Mouse (Mus musculus): ENCODE results near the gene Catsperz. TPM values are rescaled to one million over a fixed set of nuclear protein-coding genes. Genes with fewer than 3 reads are reported as not detected.
"Not testable (repeated sequence)": the region's sequence is repeated elsewhere in the genome, so short reads cannot be mapped to it uniquely, and the experiment has no call there.

The Catsperz gene
- polyA plus RNA-seq, 1 experiment = 5.2 TPM

DNA sequence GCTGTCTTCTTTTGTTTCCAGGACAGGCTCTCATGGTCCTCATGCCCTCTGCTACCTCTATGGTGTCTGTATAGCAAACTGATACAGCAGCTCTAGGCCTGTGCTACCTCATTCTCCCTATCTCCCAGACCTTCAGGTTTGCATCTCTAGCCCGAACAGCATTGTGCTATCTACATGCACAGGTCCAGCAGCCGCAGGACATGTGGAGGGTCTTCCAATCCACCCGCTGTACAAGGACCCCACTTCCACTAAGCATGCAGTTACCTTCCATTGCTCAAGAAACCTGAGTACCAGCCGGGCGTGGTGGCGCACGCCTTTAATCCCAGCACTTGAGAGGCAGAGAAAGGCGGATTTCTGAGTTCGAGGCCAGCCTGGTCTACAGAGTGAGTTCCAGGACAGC is 10.6 kb downstream of the Catsperz start:
- no peaks in the 10 kb centered on the region for H3K27me3 ChIP-seq (ENCODE audit: control insufficient read depth, insufficient read depth, low read length)
- WGBS = 98% methylated on average over 9 of the region's 9 CpGs
- DNase-seq = no peak
- H3K4me1 ChIP-seq (replicated peaks; ENCODE audit: control insufficient read depth, insufficient read depth, low read length) = peaks cover 16% of the 10 kb centered on the region
- no peak overlapping the region for H3K27ac ChIP-seq (ENCODE audit: control insufficient read depth, insufficient read depth, low read length)
- H3K4me3 ChIP-seq (ENCODE audit: control insufficient read depth, insufficient read depth, low read length) = no peak overlapping the region
- TF ChIP-seq CTCF (IDR thresholded peaks at IDR 0.05; ENCODE audit: borderline replicate concordance, control insufficient read depth, extremely low read depth, insufficient read depth, low read length, poor library complexity) (no peak), POLR2A (IDR thresholded peaks at IDR 0.05; ENCODE audit: control insufficient read depth, extremely low read depth, insufficient read depth, low read length, poor library complexity) (no peak)
- H3K36me3 ChIP-seq (ENCODE audit: control insufficient read depth, insufficient read depth, low read length) = peaks cover 4% of the 10 kb centered on the region; the same call in 1 of the 2 replicates

DNA sequence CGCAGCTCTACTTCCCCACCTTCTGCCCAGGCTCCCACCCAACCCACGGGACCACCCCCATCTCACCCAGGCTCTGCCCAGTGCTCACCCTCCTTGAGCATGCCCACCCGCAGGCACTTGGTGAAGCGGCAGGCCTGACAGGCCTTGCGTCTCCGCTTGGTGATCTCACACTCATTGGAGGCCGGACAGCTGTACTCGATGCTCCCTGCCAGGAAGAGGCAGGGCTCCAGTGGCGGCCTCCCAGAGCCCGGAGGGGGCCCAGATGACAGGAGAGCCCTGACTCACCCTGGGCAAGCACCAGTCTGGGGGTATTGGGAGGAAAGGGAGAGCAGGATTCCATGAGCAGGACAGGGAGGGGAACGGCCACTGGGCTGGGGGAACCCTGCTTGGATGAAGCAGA is 11.2 kb downstream of the Catsperz start:
- no peak overlapping the region for H3K27ac ChIP-seq (ENCODE audit: control insufficient read depth, insufficient read depth, low read length)
- TF ChIP-seq POLR2A (IDR thresholded peaks at IDR 0.05; ENCODE audit: control insufficient read depth, extremely low read depth, insufficient read depth, low read length, poor library complexity) (no peak), CTCF (IDR thresholded peaks at IDR 0.05; ENCODE audit: borderline replicate concordance, control insufficient read depth, extremely low read depth, insufficient read depth, low read length, poor library complexity) (no peak)
- H3K4me1 ChIP-seq (replicated peaks; ENCODE audit: control insufficient read depth, insufficient read depth, low read length) = peaks cover 16% of the 10 kb centered on the region
- 98% methylated on average over 11 of the region's 11 CpGs for WGBS
- H3K27me3 ChIP-seq (ENCODE audit: control insufficient read depth, insufficient read depth, low read length) = no peaks in the 10 kb centered on the region
- no peak overlapping the region for H3K4me3 ChIP-seq (ENCODE audit: control insufficient read depth, insufficient read depth, low read length)
- H3K36me3 ChIP-seq (ENCODE audit: control insufficient read depth, insufficient read depth, low read length) = peaks cover 4% of the 10 kb centered on the region; the same call in 1 of the 2 replicates
- DNase-seq = no peak

DNA sequence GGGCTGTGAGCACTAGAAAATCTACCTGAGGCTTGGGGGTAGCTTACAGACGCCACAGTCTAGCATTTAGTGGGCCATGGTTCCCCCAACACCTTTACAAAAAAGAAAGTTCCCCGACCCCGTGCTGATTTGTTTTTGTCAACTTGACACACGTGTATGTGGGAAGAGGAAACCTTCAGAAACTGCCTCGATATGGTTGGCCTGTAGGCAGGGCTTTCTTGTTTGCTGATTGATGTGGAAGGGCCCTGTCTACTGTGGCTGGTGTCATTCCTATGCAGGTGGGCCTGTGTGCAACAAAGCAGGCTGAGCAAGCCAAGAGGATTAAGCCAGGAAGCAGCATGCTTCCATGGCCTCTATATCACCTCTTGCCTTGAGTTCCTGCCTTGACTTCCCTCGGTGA is 12.1 kb downstream of the Catsperz start:
- WGBS = 21% methylated on average over 6 of the region's 6 CpGs
- no peaks in the 10 kb centered on the region for H3K27me3 ChIP-seq (ENCODE audit: control insufficient read depth, insufficient read depth, low read length)
- H3K36me3 ChIP-seq (ENCODE audit: control insufficient read depth, insufficient read depth, low read length) = peaks cover 4% of the 10 kb centered on the region; the same call in 1 of the 2 replicates
- H3K27ac ChIP-seq (ENCODE audit: control insufficient read depth, insufficient read depth, low read length) = no peak overlapping the region
- H3K4me3 ChIP-seq (ENCODE audit: control insufficient read depth, insufficient read depth, low read length) = no peak overlapping the region
- no peak for DNase-seq
- TF ChIP-seq CTCF (IDR thresholded peaks at IDR 0.05; ENCODE audit: borderline replicate concordance, control insufficient read depth, extremely low read depth, insufficient read depth, low read length, poor library complexity) (no peak), POLR2A (IDR thresholded peaks at IDR 0.05; ENCODE audit: control insufficient read depth, extremely low read depth, insufficient read depth, low read length, poor library complexity) (no peak)
- H3K4me1 ChIP-seq (replicated peaks; ENCODE audit: control insufficient read depth, insufficient read depth, low read length) = peaks cover 21% of the 10 kb centered on the region

DNA sequence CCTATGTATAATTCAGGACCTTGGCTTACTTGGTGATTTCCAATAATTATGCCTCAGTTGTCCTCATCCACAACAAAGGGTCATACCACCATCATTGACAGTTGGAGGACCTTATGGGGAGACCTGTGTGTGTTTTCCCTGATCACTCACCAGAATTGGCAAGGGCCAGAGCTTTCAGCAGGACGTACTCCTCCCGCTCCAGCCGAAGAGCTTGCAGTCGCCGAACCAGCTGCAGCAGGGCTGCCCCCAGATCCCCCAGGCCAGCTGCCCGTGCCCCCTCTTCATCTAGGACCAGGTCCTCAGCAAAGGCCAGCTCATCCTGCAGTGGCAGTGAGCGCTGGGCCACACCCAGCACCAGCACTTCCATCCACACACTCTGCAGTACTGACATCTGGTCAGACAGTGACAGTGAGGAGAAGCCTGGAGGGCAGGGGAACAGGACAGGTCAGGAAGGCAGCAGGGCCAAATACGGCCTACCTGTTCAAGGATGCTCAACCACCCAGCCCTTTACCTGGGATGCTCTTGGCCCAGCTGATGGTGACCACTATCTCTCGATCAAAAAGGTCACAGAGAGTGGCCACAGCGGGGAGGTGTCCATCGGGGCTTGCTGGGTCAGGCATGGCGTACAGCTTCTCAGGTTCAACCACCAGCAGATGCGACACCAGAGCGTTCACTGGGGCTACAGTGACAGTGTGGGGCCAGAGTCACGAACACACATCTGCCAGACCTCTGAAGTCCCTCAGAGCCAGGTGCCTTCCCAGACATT is 12.8 kb downstream of the Catsperz start:
- H3K27me3 ChIP-seq (ENCODE audit: control insufficient read depth, insufficient read depth, low read length) = no peaks in the 10 kb centered on the region
- peaks cover 4% of the 10 kb centered on the region; the same call in 1 of the 2 replicates for H3K36me3 ChIP-seq (ENCODE audit: control insufficient read depth, insufficient read depth, low read length)

DNA sequence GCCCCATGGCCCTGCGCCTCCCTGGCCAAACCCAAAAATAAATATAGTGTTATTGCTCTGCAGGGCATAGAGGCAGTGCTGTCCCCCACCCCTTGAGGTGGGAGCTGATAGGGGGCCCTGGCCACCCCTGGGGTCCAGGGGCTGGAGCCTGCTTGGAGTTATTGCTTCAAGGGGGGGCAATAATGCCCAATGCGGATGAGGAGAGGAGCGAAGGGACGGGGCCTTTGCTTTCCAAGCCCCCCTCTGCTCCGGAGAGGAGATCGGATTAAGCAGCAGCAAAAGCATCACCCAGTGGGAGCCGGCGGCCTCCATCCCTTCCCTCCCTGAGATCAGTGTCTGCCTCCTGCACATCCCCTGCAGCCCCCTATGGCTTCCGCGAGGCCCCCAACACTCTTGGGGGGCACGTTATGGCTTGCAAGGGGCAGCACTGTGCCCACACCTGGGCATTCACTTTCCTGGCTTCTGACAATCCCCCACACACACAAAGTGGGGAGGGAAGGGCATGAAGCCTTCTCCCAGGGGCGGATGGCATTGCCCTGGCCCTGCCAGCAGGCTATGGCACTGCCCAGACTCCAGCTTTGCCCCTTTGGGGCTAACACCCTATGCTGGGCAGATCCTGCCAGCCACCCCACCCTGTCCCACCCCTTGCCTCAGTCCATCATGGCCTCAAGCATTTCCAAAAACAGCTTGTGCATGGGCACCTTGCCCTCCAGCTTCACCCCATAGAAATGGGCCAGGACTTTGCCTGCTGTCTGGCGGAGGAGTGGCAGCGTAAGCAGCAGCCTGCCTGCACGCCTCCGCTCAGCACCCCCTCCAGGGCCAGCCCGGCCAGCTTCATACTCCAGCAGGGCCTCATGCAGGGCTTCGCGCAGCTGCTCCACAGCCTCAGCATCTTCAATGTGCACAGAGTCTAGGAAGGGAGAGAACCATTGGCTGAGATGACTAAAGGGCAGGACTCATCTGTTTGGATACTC is 13.8 kb downstream of the Catsperz start:
- no peak for TF ChIP-seq CTCF (IDR thresholded peaks at IDR 0.05; ENCODE audit: borderline replicate concordance, control insufficient read depth, extremely low read depth, insufficient read depth, low read length, poor library complexity)
- no peak for TF ChIP-seq POLR2A (IDR thresholded peaks at IDR 0.05; ENCODE audit: control insufficient read depth, extremely low read depth, insufficient read depth, low read length, poor library complexity)
- H3K36me3 ChIP-seq (ENCODE audit: control insufficient read depth, insufficient read depth, low read length) = peaks cover 4% of the 10 kb centered on the region; the same call in 1 of the 2 replicates
- no peak for DNase-seq
- 94% methylated on average over 19 of the region's 19 CpGs for WGBS
- H3K4me3 ChIP-seq (ENCODE audit: control insufficient read depth, insufficient read depth, low read length) = no peak overlapping the region
- no peak overlapping the region for H3K27ac ChIP-seq (ENCODE audit: control insufficient read depth, insufficient read depth, low read length)
- H3K27me3 ChIP-seq (ENCODE audit: control insufficient read depth, insufficient read depth, low read length) = no peaks in the 10 kb centered on the region
- H3K4me1 ChIP-seq (replicated peaks; ENCODE audit: control insufficient read depth, insufficient read depth, low read length) = peaks cover 25% of the 10 kb centered on the region

More for the DNA sequence above, 12.8 kb downstream of the Catsperz start:
- no peak overlapping the region for H3K4me3 ChIP-seq (ENCODE audit: control insufficient read depth, insufficient read depth, low read length)
- H3K27ac ChIP-seq (ENCODE audit: control insufficient read depth, insufficient read depth, low read length) = no peak overlapping the region
- DNase-seq = no peak
- peaks cover 25% of the 10 kb centered on the region for H3K4me1 ChIP-seq (replicated peaks; ENCODE audit: control insufficient read depth, insufficient read depth, low read length)
- WGBS = 96% methylated on average over 15 of the region's 15 CpGs
- TF ChIP-seq POLR2A (IDR thresholded peaks at IDR 0.05; ENCODE audit: control insufficient read depth, extremely low read depth, insufficient read depth, low read length, poor library complexity) = no peak
- TF ChIP-seq CTCF (IDR thresholded peaks at IDR 0.05; ENCODE audit: borderline replicate concordance, control insufficient read depth, extremely low read depth, insufficient read depth, low read length, poor library complexity) = no peak

DNA sequence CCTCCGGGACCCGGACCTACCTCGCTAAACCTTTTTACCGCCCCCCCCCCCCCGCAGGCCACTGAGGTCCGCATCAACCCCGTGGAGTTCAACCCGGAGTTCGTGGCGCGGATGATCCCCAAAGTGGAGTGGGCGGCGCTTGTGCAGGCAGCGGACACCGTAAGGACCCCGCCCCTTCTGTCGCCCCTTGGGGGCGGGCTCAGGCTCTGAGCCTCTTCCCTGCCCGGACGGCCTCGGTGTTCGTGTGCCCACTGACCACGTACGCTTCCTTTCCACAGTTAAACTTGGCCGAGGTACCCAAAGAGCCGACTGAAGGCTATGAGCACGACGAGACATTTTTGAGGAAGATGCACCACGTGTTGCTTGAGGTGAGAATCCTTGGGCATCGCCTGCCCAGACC is 14.9 kb downstream of the Catsperz start:
- not testable (repeated sequence) for H3K27me3 ChIP-seq (ENCODE audit: control insufficient read depth, insufficient read depth, low read length); H3K36me3 ChIP-seq (ENCODE audit: control insufficient read depth, insufficient read depth, low read length)
- Histone ChIP-seq H3K4me3 (ENCODE audit: control insufficient read depth, insufficient read depth, low read length) (peak overlapping the region; percentile 68), H3K27ac (ENCODE audit: control insufficient read depth, insufficient read depth, low read length) (peak overlapping the region; percentile 94), H3K4me1 (replicated peaks; ENCODE audit: control insufficient read depth, insufficient read depth, low read length) (peaks cover 25% of the 10 kb centered on the region)
- 0% methylated on average over 30 of the region's 30 CpGs for WGBS
- DNase-seq = peak; percentile 57
